Mouse (Mus musculus) erythroblast, embryonic 14.5 days (primary cell): ENCODE measurements around the gene Mis18a.

ENCODE experiments used
- GATA1 ChIP-seq: IDR thresholded peaks from 2 replicates; pipeline ENCODE4 v1.6.1; 2012; ENCODE audit warnings: low read length, inconsistent platforms, mixed read lengths
- TAL1 ChIP-seq: IDR thresholded peaks from 3 replicates; pipeline ENCODE4 v1.6.1; 2012; ENCODE audit warnings: low read length, inconsistent platforms, mixed read lengths

DNA sequence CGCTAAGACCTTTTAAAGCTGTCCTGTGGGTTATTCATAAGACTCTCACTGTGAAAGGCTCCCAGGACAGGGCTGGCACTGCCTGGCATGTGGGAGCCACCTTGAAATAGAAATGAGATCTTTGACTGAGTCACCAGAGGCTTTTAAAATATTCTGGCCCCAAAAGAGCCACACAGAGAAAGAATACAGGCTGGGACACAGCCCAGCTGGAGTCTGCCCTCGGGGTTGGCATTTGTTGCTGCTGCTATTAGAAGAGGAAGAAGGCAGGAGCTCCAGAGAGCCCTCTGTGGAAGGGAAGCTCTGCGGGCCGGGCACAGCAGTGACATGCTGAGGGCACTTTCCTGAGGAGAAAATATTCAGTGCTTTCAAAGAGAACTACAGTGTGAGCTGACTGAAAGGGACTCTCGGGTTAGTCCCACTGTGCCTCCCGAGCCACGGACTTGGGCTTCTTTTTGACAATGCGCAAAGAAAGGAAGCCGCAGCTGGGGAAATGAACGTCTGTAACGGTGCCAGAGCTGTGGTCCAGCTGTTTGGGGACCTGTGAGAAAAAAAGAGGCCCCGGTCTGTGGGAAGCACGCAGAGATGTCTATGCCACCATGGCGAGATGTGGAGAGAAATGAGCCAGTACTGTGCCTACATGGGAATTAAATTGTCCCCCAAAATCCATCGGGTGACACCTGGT lies 34.4 kb downstream of the Mis18a start:
- TF ChIP-seq TAL1 (no peak), GATA1 (no peak)
